Mouse (Mus musculus): ENCODE measurements around the gene Stag1.
A peak's percentile ranks its signal among the peaks of the same experiment; 100 is the strongest.

Stag1 gene

DNA sequence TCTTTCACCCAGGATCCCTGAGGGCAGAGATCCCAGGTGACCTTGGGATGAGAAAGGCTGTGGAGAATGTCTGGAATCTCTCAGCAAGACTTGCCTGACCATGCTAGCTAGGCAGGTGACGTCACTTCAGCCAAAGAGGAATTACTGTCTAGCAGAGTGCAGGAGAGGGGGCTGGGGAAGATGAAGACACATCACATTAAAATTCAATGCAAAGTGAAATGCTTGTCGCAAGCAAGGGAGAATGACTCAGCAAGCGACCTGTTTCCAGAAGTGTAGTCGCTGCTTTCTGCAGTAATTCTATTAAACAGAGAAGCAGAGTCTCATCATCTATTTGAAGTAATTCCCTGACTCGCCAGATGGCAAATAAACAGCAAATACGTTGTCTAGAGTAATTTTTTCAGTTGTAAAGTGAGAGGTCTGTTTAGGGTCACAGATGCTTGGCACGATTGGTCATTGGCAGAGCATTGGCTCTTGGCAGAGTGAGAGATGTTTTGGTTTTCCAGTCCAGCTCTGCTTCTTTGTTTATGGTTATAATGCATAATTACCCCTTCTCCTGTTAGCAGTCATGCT is 8.5 kb downstream of the Stag1 start:
- DNase-seq, result no peak

GRCm38 (mm10) chr9:100613501-100614071 is 16.0 kb downstream of the Stag1 start:
- no peak for DNase-seq

GRCm38 (mm10) chr9:100616947-100617346 is 19.3 kb downstream of the Stag1 start:
- peak; percentile 47 for DNase-seq

DNA sequence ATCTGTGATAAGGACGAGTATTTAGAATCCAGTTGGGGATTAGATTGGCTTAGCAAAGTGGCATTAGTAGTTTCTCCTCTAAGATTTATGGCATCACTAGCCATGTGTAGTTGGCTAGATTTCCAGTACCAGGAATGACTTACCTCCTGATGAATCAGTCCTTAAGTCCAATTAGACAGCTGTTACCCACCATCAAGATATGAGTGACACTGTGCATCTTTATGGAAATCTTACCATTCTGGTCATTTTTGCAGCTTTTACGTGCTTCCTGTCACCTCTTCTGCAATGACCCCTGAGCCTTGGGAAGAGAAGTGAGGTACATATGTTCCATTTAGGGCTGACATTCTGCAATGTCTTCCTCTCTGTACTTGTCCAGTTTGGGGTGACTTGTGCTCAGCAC is 28.7 kb downstream of the Stag1 start:
- DNase-seq, result no peak

- DNase-seq, result no peak
These were observed 43.2 kb downstream of the Stag1 start for GRCm38 (mm10) chr9:100640754-100641153.

DNA sequence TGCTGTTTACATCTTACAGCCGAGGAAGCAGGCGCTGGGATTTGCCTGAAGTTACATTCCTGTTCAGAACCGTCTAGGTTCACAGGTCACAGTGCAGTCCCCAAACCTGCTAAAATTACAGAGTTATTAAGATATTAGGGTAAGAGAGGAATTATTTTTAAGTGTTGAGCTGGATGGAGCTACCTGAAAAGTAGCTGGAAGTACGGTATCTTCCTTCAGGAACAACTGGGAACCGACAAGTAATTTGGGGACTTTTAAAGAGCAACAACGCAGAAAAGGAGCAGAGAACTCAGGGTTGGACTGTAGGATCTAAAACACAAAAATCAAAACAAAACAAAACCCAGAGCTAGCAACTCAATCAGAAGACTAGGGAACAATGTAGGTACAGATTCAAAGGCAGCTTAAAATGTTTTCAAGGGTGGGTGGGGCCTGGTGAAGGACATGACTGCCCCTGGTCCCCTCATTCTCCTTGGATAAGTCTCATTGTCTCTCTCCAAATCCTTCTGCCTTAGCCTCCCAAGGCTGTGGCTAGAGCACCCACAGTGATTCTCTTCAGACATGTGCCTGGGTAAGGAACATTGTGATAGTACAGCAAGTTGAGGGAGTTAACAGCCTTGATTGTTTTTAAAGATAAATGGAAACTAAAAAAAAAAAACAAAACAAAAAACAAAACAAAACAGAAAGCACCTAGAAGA is 43.9 kb downstream of the Stag1 start:
- DNase-seq, result no peak

GRCm38 (mm10) chr9:100642186-100642839 is 44.7 kb downstream of the Stag1 start:
- DNase-seq, result peak; percentile 45

GRCm38 (mm10) chr9:100642840-100643697 is 45.5 kb downstream of the Stag1 start:
- DNase-seq, result peak; percentile 100

DNA sequence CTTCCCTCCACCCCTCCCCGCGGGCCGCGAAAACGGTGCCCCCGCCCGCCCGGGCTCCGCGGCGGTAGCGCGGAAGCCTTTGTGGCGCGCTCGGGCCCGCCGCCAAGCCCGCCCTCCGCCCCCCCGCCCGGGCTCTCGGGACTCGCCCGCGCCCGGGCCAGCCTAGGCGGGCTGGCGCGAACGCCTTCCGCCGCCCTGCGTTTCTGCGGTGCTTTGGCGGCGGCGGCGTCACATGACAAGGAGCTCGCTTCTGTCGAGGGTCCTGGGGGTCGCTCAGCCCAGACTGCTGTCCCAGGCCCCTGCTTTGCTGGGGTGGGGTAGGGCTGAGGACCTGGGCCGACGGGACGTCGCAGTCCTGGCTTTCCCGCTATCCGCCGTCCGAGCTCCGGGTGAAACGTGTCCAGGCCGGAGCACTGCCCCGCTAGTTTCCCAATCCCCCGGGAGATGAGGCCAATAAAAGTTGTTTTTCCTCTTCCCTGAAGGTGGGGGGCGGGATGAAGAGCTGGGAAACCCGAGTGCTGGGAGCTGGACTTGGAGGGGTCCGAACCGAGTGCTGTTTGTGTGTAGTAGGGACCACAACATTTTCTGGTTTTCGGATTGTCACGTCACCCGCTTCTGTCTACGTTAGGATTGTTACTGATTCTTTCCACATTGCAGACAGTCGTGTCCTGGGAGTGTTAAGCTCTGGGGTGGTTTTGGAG is 46.6 kb downstream of the Stag1 start:
- peak; percentile 67 for DNase-seq

- DNase-seq, result no peak
These were observed 47.7 kb downstream of the Stag1 start for GRCm38 (mm10) chr9:100645026-100645940.

GRCm38 (mm10) chr9:100646276-100646675 is 48.7 kb downstream of the Stag1 start:
- DNase-seq, result no peak

GRCm38 (mm10) chr9:100647774-100648323 is 50.3 kb downstream of the Stag1 start:
- no peak for DNase-seq

- no peak for DNase-seq
These were observed 56.5 kb downstream of the Stag1 start for GRCm38 (mm10) chr9:100654104-100654503.

DNA sequence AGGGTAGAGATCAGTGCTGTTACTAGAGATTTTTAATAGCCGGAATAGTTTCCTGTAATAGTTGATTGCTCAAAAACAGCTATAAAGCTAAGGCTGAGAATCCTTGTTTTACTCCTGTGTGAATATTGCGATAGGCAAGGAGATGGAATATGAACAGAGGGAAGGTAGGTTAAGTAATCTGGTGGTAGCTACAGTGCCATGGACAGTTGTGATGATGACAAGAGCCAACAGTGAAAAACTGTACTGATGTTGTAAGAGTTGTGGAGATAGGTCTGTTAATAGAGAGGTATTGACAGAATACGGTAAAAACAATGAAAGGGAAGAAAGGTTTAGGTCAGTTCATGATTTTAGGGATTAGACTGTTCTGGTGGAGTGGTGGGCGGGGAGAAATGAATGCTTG is 58.5 kb downstream of the Stag1 start:
- no peak for DNase-seq

DNA sequence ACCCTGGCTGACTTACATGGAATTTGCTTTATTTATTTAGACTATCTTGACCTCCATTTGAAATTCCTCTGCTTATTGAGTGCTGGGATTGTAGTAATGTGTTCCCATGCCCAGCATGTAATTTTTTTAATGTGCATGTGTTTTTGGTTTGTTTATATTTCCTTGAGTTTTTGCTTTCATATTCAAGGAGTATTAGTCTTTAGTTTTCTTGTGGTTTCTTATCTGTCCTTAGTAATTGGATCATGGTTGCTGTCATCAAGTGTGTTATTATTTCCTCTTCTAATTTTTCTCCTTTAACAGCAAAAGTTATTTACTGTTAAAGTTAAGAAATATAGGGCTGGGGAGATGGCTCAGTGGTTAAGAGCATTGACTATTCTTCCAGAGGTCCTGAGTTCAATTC is 63.0 kb downstream of the Stag1 start:
- no peak for DNase-seq

- DNase-seq, result no peak
These were observed 66.0 kb downstream of the Stag1 start for GRCm38 (mm10) chr9:100663473-100664134.

- DNase-seq, result no peak
These were observed 72.6 kb downstream of the Stag1 start for GRCm38 (mm10) chr9:100670151-100670550.

- DNase-seq, result no peak
These were observed 81.4 kb downstream of the Stag1 start for GRCm38 (mm10) chr9:100679036-100679435.

GRCm38 (mm10) chr9:100682285-100682684 is 84.7 kb downstream of the Stag1 start:
- no peak for DNase-seq

- no peak for DNase-seq
These were observed 88.3 kb downstream of the Stag1 start for GRCm38 (mm10) chr9:100685769-100686487.

All from cerebellum, adult 8-10 months (tissue).